Mouse (Mus musculus) ES-E14 (cell line): ENCODE results near the gene Hcfc1r1. TPM values are rescaled to one million over a fixed set of nuclear protein-coding genes. Genes with fewer than 3 reads are reported as not detected.

Source experiments
- DNase-seq: peaks from one replicate; pipeline ENCODE4 v3.0.0-alpha.2; 2013; ENCODE audit warnings: low read depth, low spot score
- H3K27ac ChIP-seq: 2 replicates; pipeline ENCODE4 v1.5.1; 2012; ENCODE audit warnings: low read depth, mild to moderate bottlenecking, low read length, moderate library complexity, mixed read lengths; ENCODE audit not compliant: poor library complexity, insufficient read depth, severe bottlenecking
- H3K36me3 ChIP-seq: 2 replicates; pipeline ENCODE4 v1.6.1; 2012; ENCODE audit warnings: mild to moderate bottlenecking, low read length, moderate library complexity, mixed read lengths; ENCODE audit not compliant: control insufficient read depth, poor library complexity, insufficient read depth, severe bottlenecking
- H3K4me1 ChIP-seq, 2 experiments: fragments of 150-350 bp in 1 of 2; sonication (generic) in 1 of 2; 2 replicates each; pipeline ENCODE4 v1.6.1; 2012; ENCODE audit warnings: low read length in 2 of 2, mild to moderate bottlenecking in 1 of 2, mixed read lengths in 1 of 2; ENCODE audit not compliant: control insufficient read depth in 2 of 2, insufficient read depth in 2 of 2, poor library complexity in 1 of 2
- H3K4me3 ChIP-seq, 2 experiments: fragments of 150-350 bp in 1 of 2; sonication (generic) in 1 of 2; 2 replicates each; pipeline ENCODE4 v1.5.1; 2012; ENCODE audit warnings: low read length in 2 of 2, low read depth in 1 of 2, mild to moderate bottlenecking in 1 of 2, mixed read lengths in 1 of 2; ENCODE audit not compliant: insufficient read depth in 1 of 2, poor library complexity in 1 of 2, severe bottlenecking in 1 of 2
- H3K9ac ChIP-seq: 2 replicates; pipeline ENCODE4 v1.6.1; 2012; ENCODE audit warnings: low read depth, mild to moderate bottlenecking, low read length, mixed read lengths; ENCODE audit not compliant: poor library complexity, insufficient read depth, severe bottlenecking
- H3K9me3 ChIP-seq: fragments of 150-350 bp; sonication (generic); 2 replicates; pipeline ENCODE4 v1.6.1; 2012; ENCODE audit warnings: low read depth, mild to moderate bottlenecking, low read length; ENCODE audit not compliant: control insufficient read depth, insufficient read depth
- CHD2 ChIP-seq: IDR thresholded peaks from 2 replicates; pipeline ENCODE4 v1.6.1; 2014; ENCODE audit warnings: mild to moderate bottlenecking, low read depth, low read length, inconsistent platforms
- HCFC1 ChIP-seq: IDR thresholded peaks from 2 replicates; pipeline ENCODE4 v1.6.1; 2012; ENCODE audit warnings: low read length, inconsistent platforms, borderline replicate concordance; ENCODE audit not compliant: insufficient read depth
- MAFK ChIP-seq: IDR thresholded peaks from 2 replicates; pipeline ENCODE4 v1.6.1; 2014; ENCODE audit warnings: mild to moderate bottlenecking, low read depth, low read length, inconsistent platforms; ENCODE audit not compliant: insufficient read depth
- ZC3H11A ChIP-seq: IDR thresholded peaks from 2 replicates; pipeline ENCODE4 v1.6.1; 2012; ENCODE audit warnings: low read depth, mild to moderate bottlenecking, inconsistent platforms, low read length, borderline replicate concordance
- ZNF384 ChIP-seq: IDR thresholded peaks from 2 replicates; pipeline ENCODE4 v1.6.1; 2012; ENCODE audit warnings: low read depth, low read length, inconsistent platforms
- in situ Hi-C, 2 experiments: fragments of 600-800 bp; cut with MboI; formaldehyde crosslinking; loops; one replicate each; pipeline ENCODE4 v1.15.1; 2025; ENCODE audit warnings: low sequenced_read_pairs in 2 of 2, inconsistent platforms in 1 of 2; ENCODE audit not compliant: unreplicated experiment in 2 of 2
- total RNA-seq: library from RNA; depleted of rRNA; stranded (reverse); fragments of 300-350 nt; gene quantifications from 2 replicates; pipeline ENCODE4 v1.2.3, GENCODE M21; 2012

Gene Hcfc1r1
- total RNA-seq, 1 experiment: 36.4 TPM

DNA sequence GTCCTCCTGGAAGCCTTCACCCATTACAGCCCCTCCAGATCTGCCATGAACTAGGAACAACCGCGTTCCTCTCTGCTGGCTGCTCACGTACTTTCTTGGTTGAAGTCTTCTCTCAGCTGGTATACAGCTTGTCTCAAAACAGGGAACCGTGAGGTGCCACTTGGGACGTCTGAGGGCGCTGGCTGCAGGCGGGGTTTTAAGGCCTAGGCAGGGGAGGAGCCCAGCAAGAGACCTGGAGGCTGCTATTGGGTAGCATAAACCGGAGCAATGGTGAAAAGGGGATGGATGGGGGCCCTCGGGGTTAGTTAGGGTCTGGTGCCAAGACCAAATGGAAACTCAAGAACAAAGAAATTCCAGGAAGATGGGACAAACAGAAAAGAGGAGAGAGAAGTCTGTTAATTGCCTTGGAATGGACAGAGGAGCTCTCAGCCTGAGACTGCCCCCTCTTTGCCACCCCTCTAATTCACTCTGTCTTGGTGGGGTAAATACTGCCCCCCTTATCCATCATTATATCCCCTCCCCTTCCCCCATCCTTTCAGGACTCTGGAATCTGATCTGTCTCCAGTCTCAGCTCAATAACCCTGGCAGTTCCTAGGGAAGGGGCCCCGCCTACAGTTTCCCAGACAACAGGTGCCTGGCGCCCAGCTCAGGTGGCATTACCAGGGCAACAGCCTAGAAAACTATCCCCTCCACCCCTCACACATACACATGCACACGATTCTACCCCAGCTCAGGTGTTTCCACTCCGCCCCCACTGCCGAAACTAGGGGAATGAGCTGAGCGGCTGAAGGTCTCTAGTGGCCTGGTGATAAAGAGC, 10.7 kb downstream of the Hcfc1r1 start, which contains the start of gene Cldn9:
Cldn9 (minus strand) TSS at position 171 of the 817 bp plus-strand sequence.
- H3K4me1 ChIP-seq: peaks cover 5 to 35% of the 10 kb centered on the region in 2 experiments
- TF ChIP-seq ZC3H11A (no peak), HCFC1 (no peak), CHD2 (no peak), MAFK (no peak), ZNF384 (no peak)

GRCm38 (mm10) chr17:23694491-23694890, 21.1 kb downstream of the Hcfc1r1 start:
- no peaks in the 10 kb centered on the region for H3K9me3 ChIP-seq
- H3K9ac ChIP-seq: no peak overlapping the region
- TF ChIP-seq MAFK (no peak), CHD2 (no peak), ZC3H11A (no peak), HCFC1 (no peak), ZNF384 (no peak)
- H3K27ac ChIP-seq: peak overlapping the region; percentile 64; the same call in 1 of the 2 replicates
- peaks cover 2 to 27% of the 10 kb centered on the region in 2 experiments; a peak in 3 of 4 replicates for H3K4me1 ChIP-seq
- in situ Hi-C loops: no loop called here
- no peaks in the 10 kb centered on the region for H3K36me3 ChIP-seq
- H3K4me3 ChIP-seq: no peak overlapping the region
- no peak for DNase-seq

More for the DNA sequence above, 10.7 kb downstream of the Hcfc1r1 start, which contains the start of gene Cldn9:
- no peaks in the 10 kb centered on the region for H3K9me3 ChIP-seq
- H3K4me3 ChIP-seq: peak within 1 kb of the TSS; percentile 18 to 49
- no peak for DNase-seq
- in situ Hi-C loops: no loop called here
- peak within 1 kb of the TSS; percentile 26; the same call in 1 of the 2 replicates for H3K9ac ChIP-seq
- H3K36me3 ChIP-seq: peaks cover 6% of the 10 kb centered on the region; the same call in 1 of the 2 replicates
- no peak within 1 kb of the TSS for H3K27ac ChIP-seq

- Histone ChIP-seq H3K4me3 (no peak overlapping the region), H3K4me1 (peaks cover 2 to 27% of the 10 kb centered on the region in 2 experiments; a peak in 3 of 4 replicates), H3K9me3 (no peaks in the 10 kb centered on the region), H3K9ac (no peak overlapping the region), H3K36me3 (no peaks in the 10 kb centered on the region), H3K27ac (peak overlapping the region; percentile 53)
- no peak for TF ChIP-seq MAFK
- TF ChIP-seq ZNF384: no peak
- no peak for TF ChIP-seq HCFC1
- TF ChIP-seq CHD2: no peak
- in situ Hi-C loops: no loop called here
- no peak for DNase-seq
These were observed 22.4 kb downstream of the Hcfc1r1 start for GRCm38 (mm10) chr17:23695801-23696200.

GRCm38 (mm10) chr17:23699131-23700077, 26.0 kb downstream of the Hcfc1r1 start:
- TF ChIP-seq HCFC1: no peak
- TF ChIP-seq MAFK: no peak
- no peak for TF ChIP-seq ZNF384
- TF ChIP-seq ZC3H11A: no peak
- TF ChIP-seq CHD2: no peak
- Histone ChIP-seq H3K36me3 (no peaks in the 10 kb centered on the region), H3K4me3 (peak overlapping the region; percentile 75 to 88), H3K27ac (no peak overlapping the region), H3K9ac (peak overlapping the region; percentile 70), H3K9me3 (no peaks in the 10 kb centered on the region), H3K4me1 (peaks cover 0 to 25% of the 10 kb centered on the region in 2 experiments; a peak in 2 of 4 replicates)
- no peak for DNase-seq
- in situ Hi-C loops: no loop called here
